Mouse (Mus musculus) MEL (cell line): ENCODE data around the gene Higd1a.

Source experiments
- ETS1 ChIP-seq: IDR thresholded peaks from 2 replicates; pipeline ENCODE4 v1.6.1; 2012; ENCODE audit warnings: low read depth, mild to moderate bottlenecking, inconsistent platforms, low read length, improper control_type of control experiment, moderate library complexity
- GATA1 ChIP-seq: IDR thresholded peaks from 2 replicates; pipeline ENCODE4 v1.6.1; 2011; ENCODE audit warnings: low read depth, low read length, improper control_type of control experiment
- JUND ChIP-seq: IDR thresholded peaks from 2 replicates; pipeline ENCODE4 v1.6.1; 2011; ENCODE audit warnings: low read depth, mild to moderate bottlenecking, improper control_type of control experiment, low read length
- MAZ ChIP-seq: IDR thresholded peaks from 2 replicates; pipeline ENCODE4 v1.6.1; 2012; ENCODE audit warnings: low read depth, mild to moderate bottlenecking, inconsistent platforms, low read length, improper control_type of control experiment
- POLR2A ChIP-seq, 2 experiments: IDR thresholded peaks; 2 replicates each; pipeline ENCODE4 v1.6.1; 2011 to 2012; ENCODE audit warnings: low read length in 2 of 2, mild to moderate bottlenecking in 2 of 2, control low read depth in 1 of 2, improper control_type of control experiment in 1 of 2, low read depth in 1 of 2, moderate library complexity in 1 of 2; ENCODE audit not compliant: control insufficient read depth in 1 of 2, insufficient read depth in 1 of 2, poor library complexity in 1 of 2
- RCOR1 ChIP-seq: IDR thresholded peaks from 2 replicates; pipeline ENCODE4 v1.6.1; 2012; ENCODE audit warnings: low read depth, mild to moderate bottlenecking, inconsistent platforms, low read length, improper control_type of control experiment
- TAL1 ChIP-seq: IDR thresholded peaks from 2 replicates; pipeline ENCODE4 v1.6.1; 2012; ENCODE audit warnings: mild to moderate bottlenecking, inconsistent platforms, low read length, moderate library complexity, mixed read lengths
- UBTF ChIP-seq: IDR thresholded peaks from 2 replicates; pipeline ENCODE4 v1.6.1; 2012; ENCODE audit warnings: low read depth, mild to moderate bottlenecking, inconsistent platforms, low read length, improper control_type of control experiment, moderate library complexity, borderline replicate concordance; ENCODE audit not compliant: insufficient read depth

GRCm38 (mm10) chr9:121838829-121839621 lies 19.1 kb downstream of the Higd1a start, which contains the start of gene Ccdc13:
- no peak for TF ChIP-seq ETS1
- no peak for TF ChIP-seq UBTF
- no peak for TF ChIP-seq TAL1
- no peak for TF ChIP-seq POLR2A (IDR thresholded peaks at IDR 0.05; ENCODE audit: control insufficient read depth in 1 of 2, insufficient read depth in 1 of 2, low read depth in 1 of 2, low read length in 2 of 2, poor library complexity in 1 of 2)
- no peak for TF ChIP-seq RCOR1
- TF ChIP-seq JUND, result no peak
- no peak for TF ChIP-seq MAZ
- no peak for TF ChIP-seq GATA1
